Mouse (Mus musculus): ENCODE results near the gene Gm14305.
"Not testable (repeated sequence)": the region's sequence is repeated elsewhere in the genome, so short reads cannot be mapped to it uniquely, and the experiment has no call there.

The Gm14305 gene

DNA sequence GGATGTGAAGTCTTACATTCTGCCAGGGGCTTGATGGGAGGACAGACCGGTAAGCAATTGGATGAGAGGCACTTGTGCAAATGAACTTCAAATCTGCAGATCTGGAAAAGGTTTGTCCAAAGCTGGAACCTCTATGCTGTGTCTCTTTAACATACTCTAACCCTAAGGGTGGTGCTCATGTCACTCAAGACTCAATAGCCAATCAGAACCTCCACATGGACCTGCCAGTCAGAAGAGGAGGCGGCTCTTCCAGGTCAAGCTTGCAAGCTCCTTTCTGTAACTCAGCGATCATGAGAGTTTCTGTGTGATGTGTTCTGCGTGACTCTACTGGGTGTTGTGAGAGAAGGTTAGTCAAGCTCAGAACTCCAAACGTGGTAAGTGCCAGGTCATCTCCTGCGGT, at the start of gene Gm14305:
Gene Gm14305, plus strand, starts transcription at position 278 of the 400 bp plus-strand sequence.
- DNase-seq (ENCODE audit: low read depth, low spot score) = not testable (repeated sequence)

DNA sequence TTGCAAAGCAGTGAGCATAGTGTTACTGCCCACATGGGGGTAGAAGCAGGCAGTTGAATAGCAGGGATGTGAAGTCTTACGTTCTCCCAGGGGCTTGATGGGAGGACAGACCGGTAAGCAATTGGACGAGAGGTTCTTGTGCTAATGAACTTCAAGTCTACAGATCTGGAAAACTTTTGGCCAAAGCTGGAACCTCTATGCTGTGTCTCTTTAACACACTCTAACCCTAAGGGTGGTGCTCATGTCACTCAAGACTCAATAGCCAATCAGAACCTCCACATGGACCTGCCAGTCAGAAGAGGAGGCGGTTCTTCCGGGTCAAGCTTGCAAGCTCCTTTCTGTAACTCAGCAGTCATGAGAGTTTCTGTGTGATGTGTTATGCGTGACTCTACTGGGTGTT, 37.9 kb upstream of the Gm14305 start, which contains the start of gene Zfp973:
Gene Zfp973, plus strand, starts transcription at position 301 of the 400 bp plus-strand sequence.
- not testable (repeated sequence) for DNase-seq (ENCODE audit: low read depth, low spot score)

Measured in CD4-positive helper T cell, adult 2 months (primary cell).